Mouse (Mus musculus): ENCODE data around the gene Apbb2.

DNA sequence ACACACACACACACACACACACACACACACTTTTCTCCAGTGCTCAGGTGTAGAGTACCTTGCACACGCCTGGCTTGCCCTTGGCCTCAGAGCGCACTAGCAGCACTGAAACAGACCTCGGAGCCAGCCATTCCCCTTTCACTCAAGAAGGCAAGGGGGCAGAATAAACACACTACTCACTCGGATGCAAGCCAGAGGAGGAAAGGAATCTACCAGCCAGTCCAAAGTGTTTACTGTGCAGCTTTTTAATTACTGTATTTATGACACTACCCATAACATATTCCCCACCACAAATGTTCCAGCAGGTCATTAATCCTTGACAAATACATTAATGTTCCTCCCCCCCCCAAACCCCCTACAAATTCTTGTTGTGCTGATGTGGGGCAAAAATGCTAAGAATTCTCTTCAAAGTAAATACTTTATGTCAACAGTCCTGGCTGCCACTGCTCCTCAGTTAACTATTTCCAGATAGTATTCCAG lies 121.7 kb downstream of the Apbb2 start:
- TF ChIP-seq CTCF (IDR thresholded peaks at IDR 0.05; ENCODE audit: control insufficient read depth, insufficient read depth, insufficient read length): no peak
- no peak for TF ChIP-seq USF1 (IDR thresholded peaks at IDR 0.05; ENCODE audit: low read depth)
